Mouse (Mus musculus): ENCODE results near the gene Stim1. TPM values are rescaled to one million over a fixed set of nuclear protein-coding genes. Genes with fewer than 3 reads are reported as not detected.

The Stim1 gene
- polyA plus RNA-seq, 1 experiment from 2014 or later: 11.0 TPM

DNA sequence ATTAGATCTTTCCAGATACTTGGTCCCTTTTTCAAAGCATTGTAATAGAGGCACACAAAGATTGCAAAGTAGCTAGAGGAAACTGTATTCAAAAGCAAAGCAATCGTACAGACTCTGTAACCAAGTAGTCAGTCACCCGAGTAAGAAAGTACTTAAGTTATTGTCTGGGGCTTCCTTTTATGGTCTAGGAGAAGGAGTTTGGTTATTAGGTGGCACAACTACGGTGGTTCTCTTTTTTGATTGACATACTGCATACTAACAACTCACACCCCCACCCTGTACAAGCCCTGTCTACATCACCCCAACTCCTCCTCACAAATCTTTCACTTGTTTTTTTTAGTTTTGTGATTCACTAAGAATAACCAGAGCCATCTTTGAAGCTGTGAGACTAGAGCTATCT is 79.7 kb downstream of the Stim1 start:
- no peak for ATAC-seq (ENCODE audit: insufficient read depth, low FRiP score, low TSS enrichment)

DNA sequence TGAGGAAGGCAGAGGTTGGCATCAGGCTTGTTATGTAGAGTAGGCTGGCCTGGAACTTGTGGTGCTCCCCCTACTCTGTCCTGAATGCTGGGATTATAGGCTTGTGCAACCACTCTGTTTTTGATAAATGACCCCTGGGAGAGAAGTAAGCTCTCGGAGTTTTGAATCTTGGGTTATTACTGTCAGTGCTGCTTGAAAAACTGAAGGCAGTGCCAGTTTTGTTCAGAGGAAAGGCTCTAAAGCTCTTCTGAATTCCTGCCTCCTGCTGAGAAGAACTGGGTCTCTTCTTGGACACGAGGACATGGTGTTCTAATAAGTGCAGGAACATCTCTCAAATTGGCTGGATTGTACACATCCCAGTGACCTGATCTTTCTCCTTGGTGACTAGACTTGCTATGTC is 81.1 kb downstream of the Stim1 start:
- ATAC-seq (ENCODE audit: insufficient read depth, low FRiP score, low TSS enrichment) (no peak), DNase-seq (ENCODE audit: low spot score) (no peak)
- Histone ChIP-seq H3K36me3 (ENCODE audit: control insufficient read depth, insufficient read depth, low read length) (no peaks in the 10 kb centered on the region), H3K27ac (ENCODE audit: low read depth, low read length) (no peak overlapping the region), H3K9me3 (ENCODE audit: control insufficient read depth, low read length) (no peaks in the 10 kb centered on the region), H3K4me3 (ENCODE audit: low read depth, low read length) (no peak overlapping the region), H3K4me2 (ENCODE audit: low read depth) (no peak overlapping the region), H3K4me1 (ENCODE audit: control insufficient read depth, insufficient read depth, low read length) (no peaks in the 10 kb centered on the region), H3K27me3 (ENCODE audit: control insufficient read depth, insufficient read depth, low read length) (no peaks in the 10 kb centered on the region), H3K9ac (ENCODE audit: low read length) (no peak overlapping the region)
- WGBS: 68% methylated on average over 2 of the region's 2 CpGs

More for the DNA sequence above, 79.7 kb downstream of the Stim1 start:
- H3K9me3 ChIP-seq (ENCODE audit: control insufficient read depth, low read length): no peaks in the 10 kb centered on the region
- H3K27me3 ChIP-seq (ENCODE audit: control insufficient read depth, insufficient read depth, low read length): no peaks in the 10 kb centered on the region
- H3K9ac ChIP-seq (ENCODE audit: low read length): no peak overlapping the region
- H3K4me1 ChIP-seq (ENCODE audit: control insufficient read depth, insufficient read depth, low read length): no peaks in the 10 kb centered on the region
- WGBS: 65% methylated on average over 3 of the region's 3 CpGs
- H3K4me2 ChIP-seq (ENCODE audit: low read depth): no peak overlapping the region
- DNase-seq (ENCODE audit: low spot score): no peak
- no peak overlapping the region for H3K27ac ChIP-seq (ENCODE audit: low read depth, low read length)
- no peak overlapping the region for H3K4me3 ChIP-seq (ENCODE audit: low read depth, low read length)
- H3K36me3 ChIP-seq (ENCODE audit: control insufficient read depth, insufficient read depth, low read length): no peaks in the 10 kb centered on the region

DNA sequence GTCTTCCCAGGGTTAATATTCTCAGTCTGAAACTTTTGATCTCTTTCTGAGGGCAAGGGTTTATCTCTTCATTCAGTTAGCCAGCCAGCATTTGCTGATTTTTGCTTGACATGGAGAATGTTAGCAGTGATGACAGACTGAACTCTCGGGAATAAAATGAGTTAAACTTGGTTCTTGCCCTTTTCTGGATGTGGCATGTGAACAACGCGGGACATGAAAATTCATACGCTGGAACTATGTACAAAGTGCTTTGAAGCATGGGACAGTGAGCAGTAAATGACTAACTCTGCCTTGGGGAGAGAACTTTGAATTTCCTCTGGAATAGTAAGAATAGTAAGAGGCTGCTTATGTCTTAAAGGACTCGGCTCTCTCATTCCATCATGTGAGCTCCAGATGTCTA is 81.6 kb downstream of the Stim1 start:
- Histone ChIP-seq H3K27me3 (ENCODE audit: control insufficient read depth, insufficient read depth, low read length) (no peaks in the 10 kb centered on the region), H3K36me3 (ENCODE audit: control insufficient read depth, insufficient read depth, low read length) (no peaks in the 10 kb centered on the region), H3K4me3 (ENCODE audit: low read depth, low read length) (no peak overlapping the region), H3K27ac (ENCODE audit: low read depth, low read length) (no peak overlapping the region), H3K4me2 (ENCODE audit: low read depth) (no peak overlapping the region), H3K9me3 (ENCODE audit: control insufficient read depth, low read length) (no peaks in the 10 kb centered on the region), H3K9ac (ENCODE audit: low read length) (no peak overlapping the region), H3K4me1 (ENCODE audit: control insufficient read depth, insufficient read depth, low read length) (no peaks in the 10 kb centered on the region)
- DNase-seq (ENCODE audit: low spot score) (no peak), ATAC-seq (ENCODE audit: insufficient read depth, low FRiP score, low TSS enrichment) (no peak)
- 85% methylated on average over 5 of the region's 5 CpGs for WGBS

DNA sequence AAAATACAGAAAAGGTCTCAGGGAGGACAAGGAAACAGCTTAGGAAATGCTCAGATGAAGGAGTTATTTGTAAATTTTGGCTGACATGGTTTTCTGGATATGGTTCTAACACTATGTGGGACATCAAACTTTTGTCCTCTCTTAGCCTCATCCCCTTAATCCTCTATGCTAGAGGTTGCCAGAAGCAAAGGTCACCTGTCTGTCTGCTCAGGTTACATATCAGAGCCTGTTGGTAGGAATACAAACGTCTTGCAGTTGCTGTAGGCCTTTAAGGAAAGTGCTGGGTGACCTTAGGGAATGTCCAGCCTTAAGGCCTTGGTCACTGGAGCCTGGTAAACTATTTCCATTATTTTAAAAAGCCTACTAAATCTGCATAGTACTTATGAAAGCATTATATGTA is 85.8 kb downstream of the Stim1 start:
- WGBS: 60% methylated on average over 1 of the region's 1 CpGs
- no peak for ATAC-seq (ENCODE audit: insufficient read depth, low FRiP score, low TSS enrichment)
- no peak for DNase-seq (ENCODE audit: low spot score)

DNA sequence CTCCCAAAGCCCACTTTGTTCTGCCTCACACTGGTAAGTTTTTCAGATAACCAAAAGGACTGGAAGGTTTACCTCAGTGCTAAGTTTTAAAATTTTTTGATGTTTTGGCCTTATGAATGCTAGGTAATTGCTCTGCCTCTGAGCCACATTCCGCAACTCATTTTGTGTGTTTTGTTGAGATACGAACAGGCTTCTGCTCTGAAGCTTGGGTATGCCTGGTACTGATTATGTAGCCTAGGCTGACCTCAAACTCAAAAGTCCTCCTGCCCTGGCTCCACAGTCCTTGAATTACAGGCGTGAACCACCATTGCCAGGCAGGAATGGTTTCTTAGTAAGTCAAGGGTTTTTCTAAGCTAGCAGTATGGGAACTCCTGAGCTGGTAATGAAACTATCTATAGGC is 90.5 kb downstream of the Stim1 start:
- Histone ChIP-seq H3K4me1 (ENCODE audit: control insufficient read depth, insufficient read depth, low read length) (no peaks in the 10 kb centered on the region), H3K27me3 (ENCODE audit: control insufficient read depth, insufficient read depth, low read length) (no peaks in the 10 kb centered on the region), H3K27ac (ENCODE audit: low read depth, low read length) (no peak overlapping the region), H3K4me2 (ENCODE audit: low read depth) (no peak overlapping the region), H3K36me3 (ENCODE audit: control insufficient read depth, insufficient read depth, low read length) (no peaks in the 10 kb centered on the region), H3K9me3 (ENCODE audit: control insufficient read depth, low read length) (no peaks in the 10 kb centered on the region), H3K4me3 (ENCODE audit: low read depth, low read length) (no peak overlapping the region), H3K9ac (ENCODE audit: low read length) (no peak overlapping the region)
- ATAC-seq (ENCODE audit: insufficient read depth, low FRiP score, low TSS enrichment) (no peak), DNase-seq (ENCODE audit: low spot score) (no peak)
- WGBS: 85% methylated on average over 3 of the region's 3 CpGs

More for the DNA sequence above, 85.8 kb downstream of the Stim1 start:
- H3K36me3 ChIP-seq (ENCODE audit: control insufficient read depth, insufficient read depth, low read length): no peaks in the 10 kb centered on the region
- no peak overlapping the region for H3K27ac ChIP-seq (ENCODE audit: low read depth, low read length)
- H3K4me3 ChIP-seq (ENCODE audit: low read depth, low read length): no peak overlapping the region
- no peaks in the 10 kb centered on the region for H3K4me1 ChIP-seq (ENCODE audit: control insufficient read depth, insufficient read depth, low read length)
- H3K9me3 ChIP-seq (ENCODE audit: control insufficient read depth, low read length): no peaks in the 10 kb centered on the region
- H3K4me2 ChIP-seq (ENCODE audit: low read depth): no peak overlapping the region
- no peak overlapping the region for H3K9ac ChIP-seq (ENCODE audit: low read length)
- H3K27me3 ChIP-seq (ENCODE audit: control insufficient read depth, insufficient read depth, low read length): no peaks in the 10 kb centered on the region

DNA sequence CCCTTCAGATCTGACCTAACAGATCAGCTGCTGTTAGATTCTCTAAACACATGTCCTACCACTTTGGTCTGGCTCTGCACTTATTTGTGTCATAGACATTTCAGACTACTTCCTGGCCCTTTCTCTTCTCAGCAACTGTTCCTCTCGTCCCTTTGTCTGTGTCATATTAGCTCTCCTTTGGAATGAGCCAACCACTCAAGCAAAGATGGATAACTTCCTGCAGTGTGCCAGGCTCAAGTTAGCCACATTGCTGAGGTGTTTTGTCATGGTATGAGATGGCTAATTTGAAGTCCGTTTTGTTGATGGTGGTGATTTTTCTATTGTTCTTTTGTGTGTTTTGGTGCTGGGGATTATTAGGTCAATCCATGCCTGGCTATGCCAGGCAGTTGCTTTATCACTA is 93.7 kb downstream of the Stim1 start:
- H3K4me3 ChIP-seq (ENCODE audit: low read depth, low read length): no peak overlapping the region
- H3K27me3 ChIP-seq (ENCODE audit: control insufficient read depth, insufficient read depth, low read length): no peaks in the 10 kb centered on the region
- 50% methylated on average over 2 of the region's 2 CpGs for WGBS
- no peaks in the 10 kb centered on the region for H3K4me1 ChIP-seq (ENCODE audit: control insufficient read depth, insufficient read depth, low read length)
- ATAC-seq (ENCODE audit: insufficient read depth, low FRiP score, low TSS enrichment) (no peak), DNase-seq (ENCODE audit: low spot score) (no peak)
- no peaks in the 10 kb centered on the region for H3K9me3 ChIP-seq (ENCODE audit: control insufficient read depth, low read length)
- H3K4me2 ChIP-seq (ENCODE audit: low read depth): no peak overlapping the region
- no peak overlapping the region for H3K9ac ChIP-seq (ENCODE audit: low read length)
- no peak overlapping the region for H3K27ac ChIP-seq (ENCODE audit: low read depth, low read length)
- no peaks in the 10 kb centered on the region for H3K36me3 ChIP-seq (ENCODE audit: control insufficient read depth, insufficient read depth, low read length)

DNA sequence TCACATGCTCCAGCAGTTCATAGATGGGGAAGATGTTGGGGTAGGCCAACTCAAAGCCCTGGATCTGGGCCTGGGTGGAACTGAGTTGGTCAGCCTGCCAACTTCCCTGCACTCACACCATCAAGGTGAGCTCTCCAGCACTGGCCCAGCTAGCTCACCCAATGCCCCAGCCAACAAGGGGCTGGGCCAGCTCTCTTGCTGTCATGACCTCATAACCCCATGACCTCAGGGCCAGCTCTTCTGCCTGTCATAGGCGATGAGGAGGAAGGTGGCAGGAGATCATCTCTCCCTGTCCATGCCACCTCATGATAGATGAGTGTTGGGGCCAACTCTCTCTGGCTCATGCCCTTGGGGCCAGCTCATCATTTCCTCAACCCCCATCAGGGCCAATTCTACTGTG is 96.2 kb downstream of the Stim1 start:
- WGBS: 72% methylated on average over 1 of the region's 1 CpGs
- Histone ChIP-seq H3K4me1 (ENCODE audit: control insufficient read depth, insufficient read depth, low read length) (no peaks in the 10 kb centered on the region), H3K9ac (ENCODE audit: low read length) (no peak overlapping the region), H3K9me3 (ENCODE audit: control insufficient read depth, low read length) (no peaks in the 10 kb centered on the region), H3K4me3 (ENCODE audit: low read depth, low read length) (no peak overlapping the region), H3K36me3 (ENCODE audit: control insufficient read depth, insufficient read depth, low read length) (no peaks in the 10 kb centered on the region), H3K27me3 (ENCODE audit: control insufficient read depth, insufficient read depth, low read length) (no peaks in the 10 kb centered on the region), H3K4me2 (ENCODE audit: low read depth) (no peak overlapping the region), H3K27ac (ENCODE audit: low read depth, low read length) (no peak overlapping the region)
- ATAC-seq (ENCODE audit: insufficient read depth, low FRiP score, low TSS enrichment) (no peak), DNase-seq (ENCODE audit: low spot score) (no peak)

DNA sequence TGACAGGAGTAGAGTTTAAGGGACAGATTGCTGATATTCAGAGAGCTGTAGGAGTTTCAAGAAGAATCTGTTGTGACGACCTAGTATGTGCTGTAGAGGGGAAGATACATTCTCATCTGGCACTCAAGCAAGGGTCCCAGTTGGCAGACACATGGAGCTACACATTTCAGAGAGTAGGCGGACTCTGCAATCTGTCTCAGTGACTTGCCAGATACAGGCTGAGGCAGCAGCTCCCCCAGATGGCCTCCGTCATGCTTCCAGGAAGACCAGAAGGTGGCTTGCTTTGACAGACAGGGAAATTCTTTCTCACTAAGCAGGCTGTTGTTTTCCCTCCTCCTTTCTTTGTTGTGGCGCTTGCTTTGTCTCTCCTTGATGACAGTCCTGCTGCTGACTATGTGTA is 102.1 kb downstream of the Stim1 start:
- Histone ChIP-seq H3K9me3 (ENCODE audit: control insufficient read depth, low read length) (no peaks in the 10 kb centered on the region), H3K4me1 (ENCODE audit: control insufficient read depth, insufficient read depth, low read length) (no peaks in the 10 kb centered on the region), H3K36me3 (ENCODE audit: control insufficient read depth, insufficient read depth, low read length) (no peaks in the 10 kb centered on the region), H3K27me3 (ENCODE audit: control insufficient read depth, insufficient read depth, low read length) (no peaks in the 10 kb centered on the region), H3K9ac (ENCODE audit: low read length) (no peak overlapping the region), H3K4me3 (ENCODE audit: low read depth, low read length) (no peak overlapping the region), H3K4me2 (ENCODE audit: low read depth) (no peak overlapping the region), H3K27ac (ENCODE audit: low read depth, low read length) (no peak overlapping the region)
- DNase-seq (ENCODE audit: low spot score) (no peak), ATAC-seq (ENCODE audit: insufficient read depth, low FRiP score, low TSS enrichment) (no peak)
- WGBS: 42% methylated on average over 4 of the region's 4 CpGs

DNA sequence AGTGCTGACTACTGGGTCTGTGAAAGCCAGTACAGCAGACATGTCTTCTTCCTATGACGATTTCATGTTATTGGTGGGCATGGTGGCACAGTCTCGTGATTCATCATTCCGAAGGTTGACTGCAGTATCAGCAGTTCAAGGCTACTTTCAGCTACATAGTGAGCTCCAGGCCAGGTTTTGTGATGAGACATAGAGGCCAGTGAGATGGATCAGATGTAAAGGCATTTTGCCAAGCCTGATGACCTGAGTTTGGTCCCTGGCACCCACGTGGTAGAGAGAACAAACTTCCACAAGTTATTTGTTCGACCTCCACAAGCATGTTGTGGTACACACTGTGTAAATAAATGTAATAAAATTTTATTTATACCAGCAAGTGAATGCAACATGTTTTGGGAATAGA is 102.9 kb downstream of the Stim1 start:
- Histone ChIP-seq H3K4me2 (ENCODE audit: low read depth) (no peak overlapping the region), H3K9me3 (ENCODE audit: control insufficient read depth, low read length) (no peaks in the 10 kb centered on the region), H3K4me3 (ENCODE audit: low read depth, low read length) (no peak overlapping the region), H3K9ac (ENCODE audit: low read length) (no peak overlapping the region), H3K36me3 (ENCODE audit: control insufficient read depth, insufficient read depth, low read length) (no peaks in the 10 kb centered on the region), H3K27me3 (ENCODE audit: control insufficient read depth, insufficient read depth, low read length) (no peaks in the 10 kb centered on the region), H3K27ac (ENCODE audit: low read depth, low read length) (no peak overlapping the region), H3K4me1 (ENCODE audit: control insufficient read depth, insufficient read depth, low read length) (no peaks in the 10 kb centered on the region)
- WGBS: 85% methylated on average over 5 of the region's 5 CpGs
- ATAC-seq (ENCODE audit: insufficient read depth, low FRiP score, low TSS enrichment) (no peak), DNase-seq (ENCODE audit: low spot score) (no peak)
